Mouse (Mus musculus): ENCODE data around the gene Gse1. TPM values are rescaled to one million over a fixed set of nuclear protein-coding genes. Genes with fewer than 3 reads are reported as not detected.
A peak's percentile ranks its signal among the peaks of the same experiment; 100 is the strongest.
"Not testable (repeated sequence)": the region's sequence is repeated elsewhere in the genome, so short reads cannot be mapped to it uniquely, and the experiment has no call there.

The Gse1 gene
- polyA plus RNA-seq, 1 experiment from 2014 or later, result 23.9 TPM

- Histone ChIP-seq H3K4me3 (replicated peaks; ENCODE audit: low read length) (no peak overlapping the region), H3K4me1 (replicated peaks; ENCODE audit: control insufficient read depth, insufficient read depth, low read length) (no peaks in the 10 kb centered on the region; the same call in 1 of the 2 replicates), H3K36me3 (replicated peaks; ENCODE audit: control insufficient read depth, insufficient read depth) (no peaks in the 10 kb centered on the region), H3K9ac (no peak overlapping the region), H3K27me3 (ENCODE audit: control insufficient read depth, insufficient read depth, low read length) (no peaks in the 10 kb centered on the region), H3K9me3 (ENCODE audit: control insufficient read depth, low read length) (no peaks in the 10 kb centered on the region), H3K4me2 (replicated peaks) (no peak overlapping the region), H3K27ac (no peak overlapping the region)
- ATAC-seq (ENCODE audit: low FRiP score) (no peak), DNase-seq (ENCODE audit: low spot score) (no peak)
- 85% methylated on average over 6 of the region's 6 CpGs for WGBS
Observed at GRCm38 (mm10) chr8:120366840-120367239, 138.6 kb downstream of the Gse1 start.

- 73% methylated on average over 1 of the region's 1 CpGs for WGBS
- H3K4me2 ChIP-seq (replicated peaks); DNase-seq (ENCODE audit: low spot score); H3K9ac ChIP-seq; ATAC-seq (ENCODE audit: low FRiP score); H3K27ac ChIP-seq; H3K4me1 ChIP-seq (replicated peaks; ENCODE audit: control insufficient read depth, insufficient read depth, low read length); H3K9me3 ChIP-seq (ENCODE audit: control insufficient read depth, low read length); H3K27me3 ChIP-seq (ENCODE audit: control insufficient read depth, insufficient read depth, low read length); H3K36me3 ChIP-seq (replicated peaks; ENCODE audit: control insufficient read depth, insufficient read depth); H3K4me3 ChIP-seq (replicated peaks; ENCODE audit: low read length): not testable (repeated sequence)
Observed at GRCm38 (mm10) chr8:120368191-120368590, 139.9 kb downstream of the Gse1 start.

DNA sequence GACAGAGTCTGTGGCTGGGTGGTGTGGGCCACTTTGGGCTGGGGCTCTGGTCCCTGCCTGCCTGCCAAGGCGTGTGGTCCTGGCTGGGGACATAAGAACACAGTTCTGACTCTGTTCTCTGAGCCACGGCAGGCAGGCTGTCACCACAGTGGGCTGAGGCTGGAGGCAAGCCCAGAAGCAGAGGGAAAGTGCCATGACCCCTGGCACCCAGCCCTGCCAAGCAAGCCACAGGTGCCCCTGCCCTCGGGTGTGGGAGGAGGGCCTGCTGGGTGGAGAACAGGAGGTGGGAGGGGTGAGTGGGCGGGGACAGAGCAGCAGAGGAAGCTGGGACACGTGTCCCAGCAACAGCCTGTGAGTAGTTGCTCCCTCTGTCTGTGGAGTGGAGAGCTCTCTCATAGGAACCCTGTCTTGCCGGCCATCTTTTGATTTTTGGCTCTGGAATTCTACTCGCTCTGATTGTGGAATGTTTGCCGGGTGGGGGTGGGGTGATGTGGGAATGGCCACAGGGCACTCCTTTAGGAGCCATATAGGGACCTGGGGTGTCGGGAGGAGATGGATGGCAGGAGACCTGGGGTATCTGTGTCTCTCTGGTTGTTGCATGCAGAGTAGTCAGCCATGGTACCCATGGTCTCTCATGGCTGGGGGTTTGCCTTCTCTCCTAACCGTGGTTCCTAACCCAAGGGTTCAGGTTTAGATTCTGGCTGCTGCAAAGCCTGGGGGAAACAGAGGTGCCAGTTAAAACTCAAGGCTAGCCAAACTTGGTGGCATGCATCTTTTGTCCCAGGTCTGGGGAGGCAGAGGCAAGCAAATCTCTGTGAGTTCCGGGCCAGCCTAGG lies 140.8 kb downstream of the Gse1 start:
- peaks cover 3% of the 10 kb centered on the region for H3K4me1 ChIP-seq (replicated peaks; ENCODE audit: control insufficient read depth, insufficient read depth, low read length)
- no peaks in the 10 kb centered on the region for H3K9me3 ChIP-seq (ENCODE audit: control insufficient read depth, low read length)
- no peak overlapping the region for H3K4me3 ChIP-seq (replicated peaks; ENCODE audit: low read length)
- DNase-seq (ENCODE audit: low spot score) (peak; percentile 75), ATAC-seq (ENCODE audit: low FRiP score) (peak; percentile 81)
- WGBS, result 32% methylated on average over 11 of the region's 11 CpGs
- no peak overlapping the region for H3K9ac ChIP-seq
- H3K4me2 ChIP-seq (replicated peaks), result no peak overlapping the region
- no peaks in the 10 kb centered on the region for H3K27me3 ChIP-seq (ENCODE audit: control insufficient read depth, insufficient read depth, low read length)
- no peaks in the 10 kb centered on the region for H3K36me3 ChIP-seq (replicated peaks; ENCODE audit: control insufficient read depth, insufficient read depth)
- H3K27ac ChIP-seq, result no peak overlapping the region

GRCm38 (mm10) chr8:120369956-120370355 lies 141.7 kb downstream of the Gse1 start:
- H3K9me3 ChIP-seq (ENCODE audit: control insufficient read depth, low read length), result no peaks in the 10 kb centered on the region
- no peaks in the 10 kb centered on the region for H3K36me3 ChIP-seq (replicated peaks; ENCODE audit: control insufficient read depth, insufficient read depth)
- no peak overlapping the region for H3K4me2 ChIP-seq (replicated peaks)
- H3K27ac ChIP-seq, result no peak overlapping the region
- H3K27me3 ChIP-seq (ENCODE audit: control insufficient read depth, insufficient read depth, low read length), result no peaks in the 10 kb centered on the region
- whole genome bisulfite sequencing, result 55% methylated on average over 7 of the region's 7 CpGs
- DNase-seq (ENCODE audit: low spot score) (no peak), ATAC-seq (ENCODE audit: low FRiP score) (no peak)
- H3K4me1 ChIP-seq (replicated peaks; ENCODE audit: control insufficient read depth, insufficient read depth, low read length), result peaks cover 12% of the 10 kb centered on the region
- no peak overlapping the region for H3K4me3 ChIP-seq (replicated peaks; ENCODE audit: low read length)
- no peak overlapping the region for H3K9ac ChIP-seq

DNA sequence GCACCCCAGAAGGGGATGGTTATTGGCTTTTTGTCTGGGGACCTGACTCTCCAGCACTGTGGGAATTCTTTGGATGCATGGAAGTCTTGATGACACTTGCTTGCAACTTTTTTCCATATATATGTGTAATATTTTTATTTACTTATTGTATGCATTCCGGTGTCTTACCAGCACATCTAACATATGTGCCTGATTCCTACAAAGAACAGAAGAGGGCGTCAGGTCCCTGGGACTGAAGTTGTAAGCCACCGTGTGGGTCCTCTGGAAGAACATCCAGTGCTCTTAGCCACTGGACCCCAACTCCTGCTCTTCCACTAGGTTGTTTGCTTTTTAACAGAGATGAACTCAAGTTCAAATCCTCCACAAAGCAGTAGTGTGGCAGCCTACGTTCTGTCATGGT lies 142.2 kb downstream of the Gse1 start:
- Histone ChIP-seq H3K36me3 (replicated peaks; ENCODE audit: control insufficient read depth, insufficient read depth) (no peaks in the 10 kb centered on the region), H3K27ac (no peak overlapping the region), H3K9me3 (ENCODE audit: control insufficient read depth, low read length) (no peaks in the 10 kb centered on the region), H3K4me2 (replicated peaks) (no peak overlapping the region), H3K4me1 (replicated peaks; ENCODE audit: control insufficient read depth, insufficient read depth, low read length) (peaks cover 17% of the 10 kb centered on the region), H3K9ac (no peak overlapping the region), H3K4me3 (replicated peaks; ENCODE audit: low read length) (no peak overlapping the region), H3K27me3 (ENCODE audit: control insufficient read depth, insufficient read depth, low read length) (no peaks in the 10 kb centered on the region)
- no peak for ATAC-seq (ENCODE audit: low FRiP score)
- DNase-seq (ENCODE audit: low spot score), result no peak
- WGBS, result 71% methylated on average over 4 of the region's 4 CpGs

GRCm38 (mm10) chr8:120371146-120371545 lies 142.9 kb downstream of the Gse1 start:
- Histone ChIP-seq H3K4me3 (replicated peaks; ENCODE audit: low read length) (no peak overlapping the region), H3K4me1 (replicated peaks; ENCODE audit: control insufficient read depth, insufficient read depth, low read length) (peaks cover 24% of the 10 kb centered on the region), H3K9me3 (ENCODE audit: control insufficient read depth, low read length) (no peaks in the 10 kb centered on the region), H3K36me3 (replicated peaks; ENCODE audit: control insufficient read depth, insufficient read depth) (no peaks in the 10 kb centered on the region), H3K27ac (no peak overlapping the region), H3K9ac (no peak overlapping the region), H3K4me2 (replicated peaks) (no peak overlapping the region), H3K27me3 (ENCODE audit: control insufficient read depth, insufficient read depth, low read length) (no peaks in the 10 kb centered on the region)
- no peak for DNase-seq (ENCODE audit: low spot score)
- no peak for ATAC-seq (ENCODE audit: low FRiP score)
- 79% methylated on average over 5 of the region's 5 CpGs for WGBS

DNA sequence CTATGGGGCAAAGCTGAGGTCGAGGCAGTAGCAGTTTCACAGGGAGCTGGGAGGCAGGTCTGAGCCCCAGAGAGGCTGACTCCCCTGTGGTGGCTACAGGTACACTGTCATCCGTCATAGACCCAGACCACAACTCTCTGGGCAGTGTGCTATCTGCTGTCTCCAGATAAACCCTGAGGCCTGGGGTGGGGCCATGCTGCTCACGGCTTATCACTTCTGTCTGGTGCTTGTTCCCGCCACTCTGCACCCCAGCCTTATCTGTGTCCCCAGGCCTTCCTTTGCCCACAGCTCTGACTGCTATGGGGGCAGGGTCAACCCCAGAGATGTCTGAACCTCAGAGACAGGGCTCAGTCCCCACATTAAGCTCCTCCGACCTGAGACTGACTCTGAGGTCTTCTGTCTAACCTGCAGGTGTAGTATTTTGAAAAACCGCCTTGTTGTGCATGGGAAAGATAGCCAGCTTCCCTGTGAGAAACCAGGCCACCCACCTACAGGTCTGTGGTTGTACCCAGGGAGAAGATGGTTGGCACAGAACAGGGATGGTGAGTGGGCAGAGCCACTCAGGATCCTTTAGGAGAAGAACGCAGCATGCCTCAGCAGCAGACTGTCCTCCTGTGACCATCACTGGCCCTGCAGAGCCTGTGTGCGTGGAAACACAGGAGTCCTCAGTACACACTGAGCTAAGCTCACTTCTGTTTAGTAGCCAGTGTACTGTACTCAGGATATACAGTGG lies 143.6 kb downstream of the Gse1 start:
- Histone ChIP-seq H3K4me1 (replicated peaks; ENCODE audit: control insufficient read depth, insufficient read depth, low read length) (peaks cover 30% of the 10 kb centered on the region), H3K27me3 (ENCODE audit: control insufficient read depth, insufficient read depth, low read length) (no peaks in the 10 kb centered on the region), H3K4me2 (replicated peaks) (no peak overlapping the region), H3K27ac (no peak overlapping the region), H3K9ac (no peak overlapping the region), H3K36me3 (replicated peaks; ENCODE audit: control insufficient read depth, insufficient read depth) (no peaks in the 10 kb centered on the region), H3K9me3 (ENCODE audit: control insufficient read depth, low read length) (no peaks in the 10 kb centered on the region), H3K4me3 (replicated peaks; ENCODE audit: low read length) (no peak overlapping the region)
- ATAC-seq (ENCODE audit: low FRiP score) (no peak), DNase-seq (ENCODE audit: low spot score) (no peak)
- WGBS, result 78% methylated on average over 8 of the region's 8 CpGs

DNA sequence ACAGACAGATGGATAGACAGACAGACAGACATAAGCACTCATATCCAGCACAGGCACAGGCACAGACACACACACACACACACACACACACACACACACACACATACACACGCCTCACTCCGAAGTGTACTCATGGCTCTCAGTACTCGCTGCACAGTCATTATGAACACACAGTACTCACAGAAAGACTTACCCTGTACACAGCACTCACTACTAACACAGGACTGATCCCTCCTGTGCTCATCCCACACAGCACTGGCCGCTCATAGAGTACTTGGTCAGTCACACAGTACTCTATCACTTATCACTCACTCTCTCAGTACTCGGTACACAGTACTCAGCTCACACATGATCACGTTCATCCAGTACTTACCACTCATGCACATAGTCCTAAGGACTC lies 144.4 kb downstream of the Gse1 start:
- Histone ChIP-seq H3K4me3 (replicated peaks; ENCODE audit: low read length) (no peak overlapping the region), H3K9ac (no peak overlapping the region), H3K27me3 (ENCODE audit: control insufficient read depth, insufficient read depth, low read length) (no peaks in the 10 kb centered on the region), H3K9me3 (ENCODE audit: control insufficient read depth, low read length) (no peaks in the 10 kb centered on the region), H3K27ac (no peak overlapping the region), H3K36me3 (replicated peaks; ENCODE audit: control insufficient read depth, insufficient read depth) (no peaks in the 10 kb centered on the region), H3K4me1 (replicated peaks; ENCODE audit: control insufficient read depth, insufficient read depth, low read length) (peaks cover 37% of the 10 kb centered on the region), H3K4me2 (replicated peaks) (no peak overlapping the region)
- no peak for DNase-seq (ENCODE audit: low spot score)
- WGBS, result 88% methylated on average over 6 of the region's 6 CpGs
- no peak for ATAC-seq (ENCODE audit: low FRiP score)

- Histone ChIP-seq H3K27ac (no peak overlapping the region), H3K4me3 (replicated peaks; ENCODE audit: low read length) (no peak overlapping the region), H3K4me2 (replicated peaks) (no peak overlapping the region), H3K4me1 (replicated peaks; ENCODE audit: control insufficient read depth, insufficient read depth, low read length) (peaks cover 46% of the 10 kb centered on the region), H3K9me3 (ENCODE audit: control insufficient read depth, low read length) (no peaks in the 10 kb centered on the region), H3K9ac (0 out of 2 replicates have a peak overlapping the region, but pooled peaks have one; percentile 11), H3K27me3 (ENCODE audit: control insufficient read depth, insufficient read depth, low read length) (no peaks in the 10 kb centered on the region), H3K36me3 (replicated peaks; ENCODE audit: control insufficient read depth, insufficient read depth) (no peaks in the 10 kb centered on the region)
- WGBS, result 77% methylated on average over 3 of the region's 3 CpGs
- ATAC-seq (ENCODE audit: low FRiP score), result no peak
- no peak for DNase-seq (ENCODE audit: low spot score)
Observed at GRCm38 (mm10) chr8:120373621-120374020, 145.4 kb downstream of the Gse1 start.
